Comparison of ENCODE assay signal across 8 mouse cellular contexts in the genomic region with DNA sequence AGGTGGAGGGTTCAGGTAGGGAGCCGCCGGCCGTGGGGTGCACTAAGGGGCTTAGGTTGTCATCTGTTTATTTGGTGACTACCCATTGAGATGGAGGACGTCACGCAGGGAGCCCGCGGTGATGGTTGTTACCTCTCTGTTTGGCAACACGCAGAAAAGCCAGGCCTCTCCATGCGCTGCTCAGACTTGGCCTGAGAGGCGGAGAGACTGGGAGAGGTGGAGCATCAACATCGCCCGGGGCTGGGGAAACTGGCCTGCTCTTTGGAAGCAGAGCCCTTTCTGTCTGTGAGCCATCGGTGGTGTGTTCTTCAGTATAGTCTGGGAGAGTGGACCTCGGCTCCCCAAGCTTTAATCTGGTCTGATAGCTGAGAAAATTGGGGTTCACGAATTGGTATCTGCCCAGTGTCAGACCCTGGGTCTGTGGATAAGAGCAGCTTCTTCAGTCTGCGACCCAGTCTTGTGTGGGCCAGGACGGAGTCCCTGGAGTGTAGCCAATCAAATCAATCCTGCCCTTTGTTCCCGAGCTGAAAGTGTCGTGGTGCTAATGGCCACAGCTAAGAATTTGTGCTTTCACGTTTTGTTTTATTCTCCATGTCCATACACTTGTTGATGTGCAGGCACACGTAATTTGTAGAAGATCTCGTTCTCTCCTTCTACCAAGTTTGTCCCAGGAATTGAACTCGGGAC. TPM values are rescaled to one million over a fixed set of nuclear protein-coding genes. Genes with fewer than 3 reads are reported as not detected.
A peak's percentile ranks its signal among the peaks of the same experiment; 100 is the strongest.
DNase-seq lines count a peak whose midpoint lies in the region; ATAC-seq and TF ChIP-seq lines count a peak whose summit lies in the region.
"Had no signal": no experiment of that assay in that cellular context is flagged by ENCODE, and none has a peak within 500 bp of the region (broad histone marks: within the 10 kb centered on the region; RNA-seq: fewer than 3 reads in every experiment).

No protein-coding gene starts in this region.

- no peaks in the 10 kb centered on the region for H3K36me3 ChIP-seq in embryonic facial prominence, embryonic 14.5 days (ENCODE audit: control insufficient read depth, insufficient read depth, low read length)
- no peaks in the 10 kb centered on the region for H3K36me3 ChIP-seq in intestine, postnatal 0 days (ENCODE audit: control insufficient read depth, insufficient read depth)
- H3K36me3 ChIP-seq in neural tube, embryonic 15.5 days: no peaks in the 10 kb centered on the region
- H3K36me3 ChIP-seq: hindbrain, embryonic 15.5 days had no signal

- no peak for ATAC-seq in embryonic facial prominence, embryonic 14.5 days (ENCODE audit: low read depth)
- ATAC-seq in intestine, postnatal 0 days: no peak
- ATAC-seq in neural tube, embryonic 15.5 days (ENCODE audit: low FRiP score): no peak

- no peak overlapping the region for H3K4me2 ChIP-seq in embryonic facial prominence, embryonic 14.5 days (ENCODE audit: low read depth, low read length)
- H3K4me2 ChIP-seq in intestine, postnatal 0 days (replicated peaks; ENCODE audit: low read depth): peak overlapping the region; percentile 90
- 0 out of 2 replicates have a peak overlapping the region, but pooled peaks have one; percentile 57 for H3K4me2 ChIP-seq in neural tube, embryonic 15.5 days

- no peak for DNase-seq in lung, adult 2 months
- DNase-seq in lung, postnatal 14 days: no peak
- no peak for DNase-seq in embryonic facial prominence, embryonic 14.5 days (ENCODE audit: low spot score)
- DNase-seq in right cerebral cortex, adult 18-20 months: no peak
- no peak for DNase-seq in layer of hippocampus, postnatal 25 days (ENCODE audit: extremely low spot score in 1 of 2, low spot score in 1 of 2)

- peaks cover 37% of the 10 kb centered on the region for H3K27me3 ChIP-seq in embryonic facial prominence, embryonic 14.5 days (replicated peaks; ENCODE audit: control insufficient read depth, insufficient read depth, low read length)
- H3K27me3 ChIP-seq in intestine, postnatal 0 days (replicated peaks; ENCODE audit: control insufficient read depth, insufficient read depth, low read length): no peaks in the 10 kb centered on the region
- peaks cover 37% of the 10 kb centered on the region for H3K27me3 ChIP-seq in neural tube, embryonic 15.5 days (replicated peaks)

- H3K9ac ChIP-seq in embryonic facial prominence, embryonic 14.5 days (ENCODE audit: low read depth, low read length): no peak overlapping the region
- no peak overlapping the region for H3K9ac ChIP-seq in intestine, postnatal 0 days (ENCODE audit: low read depth, low read length)
- H3K9ac ChIP-seq in neural tube, embryonic 15.5 days (replicated peaks): no peak overlapping the region

- H3K4me3 ChIP-seq in lung, adult 2 months (replicated peaks; ENCODE audit: extremely low read depth, low read depth, low read length): no peak overlapping the region
- 0 out of 2 replicates have a peak overlapping the region, but pooled peaks have one; percentile 51 for H3K4me3 ChIP-seq in embryonic facial prominence, embryonic 14.5 days (ENCODE audit: low read depth, low read length)
- no peak overlapping the region for H3K4me3 ChIP-seq in intestine, postnatal 0 days (ENCODE audit: low read depth, low read length)
- H3K4me3 ChIP-seq in neural tube, embryonic 15.5 days (replicated peaks): no peak overlapping the region

- TF ChIP-seq CTCF in lung, adult 2 months (IDR thresholded peaks at IDR 0.05; ENCODE audit: insufficient read depth, low read length): no peak
- no peak for TF ChIP-seq CTCF in intestine, postnatal 0 days (IDR thresholded peaks at IDR 0.05; ENCODE audit: low read depth)

- no peaks in the 10 kb centered on the region for H3K9me3 ChIP-seq in embryonic facial prominence, embryonic 14.5 days (ENCODE audit: control insufficient read depth, low read length)
- no peaks in the 10 kb centered on the region for H3K9me3 ChIP-seq in intestine, postnatal 0 days (ENCODE audit: control insufficient read depth)
- H3K9me3 ChIP-seq in neural tube, embryonic 15.5 days (replicated peaks): no peaks in the 10 kb centered on the region
- H3K9me3 ChIP-seq: hindbrain, embryonic 15.5 days had no signal

- TF ChIP-seq POLR2A in lung, adult 2 months (IDR thresholded peaks at IDR 0.05; ENCODE audit: borderline replicate concordance, extremely low read depth, low read depth, low read length): peak; percentile 27; the same call in 1 of the 2 replicates

- no peak overlapping the region for H3K27ac ChIP-seq in embryonic facial prominence, embryonic 14.5 days (replicated peaks; ENCODE audit: low read depth, low read length)
- no peak overlapping the region for H3K27ac ChIP-seq in intestine, postnatal 0 days (ENCODE audit: low read depth, low read length)
- H3K27ac ChIP-seq in neural tube, embryonic 15.5 days (replicated peaks): no peak overlapping the region
- H3K27ac ChIP-seq: hindbrain, embryonic 15.5 days had no signal

- peaks cover 9% of the 10 kb centered on the region for H3K4me1 ChIP-seq in lung, adult 2 months (ENCODE audit: control insufficient read depth, insufficient read depth, low read length)
- no peaks in the 10 kb centered on the region for H3K4me1 ChIP-seq in embryonic facial prominence, embryonic 14.5 days (ENCODE audit: control insufficient read depth, insufficient read depth, low read length)
- peaks cover 4% of the 10 kb centered on the region; the same call in 1 of the 2 replicates for H3K4me1 ChIP-seq in intestine, postnatal 0 days (replicated peaks; ENCODE audit: control insufficient read depth, insufficient read depth, low read length)
- peaks cover 16% of the 10 kb centered on the region for H3K4me1 ChIP-seq in neural tube, embryonic 15.5 days

- 41% methylated on average over 23 of the region's 23 CpGs for WGBS in lung, adult 2 months
- 26% methylated on average over 23 of the region's 23 CpGs for WGBS in embryonic facial prominence, embryonic 14.5 days
- WGBS in intestine, postnatal 0 days: 38% methylated on average over 23 of the region's 23 CpGs
- WGBS in neural tube, embryonic 15.5 days: 23% methylated on average over 23 of the region's 23 CpGs

RNA-seq across cellular contexts. Expression of gene Cygb, which starts 41.2 kb away (rescaled TPM):
- polyA plus RNA-seq in lung, adult 2 months (2012; rRNA removed): 33.6 and 41.2 TPM in 2 replicates
- polyA plus RNA-seq in embryonic facial prominence, embryonic 14.5 days (2014; fragmentation: Nextera tagmentation; extraction: Ambion mirVana): 17.8 and 20.5 TPM in 2 replicates
- polyA plus RNA-seq in intestine, postnatal 0 days (2015; fragmentation: Nextera tagmentation; extraction: Ambion mirVana): 17.5 and 20.2 TPM in 2 replicates
- 28.7 and 31.1 TPM in 2 replicates for polyA plus RNA-seq in neural tube, embryonic 15.5 days (2015; fragmentation: Nextera tagmentation; extraction: Ambion mirVana)
- 10 to 100 TPM; 65.7 to 78.3 TPM for total RNA-seq in layer of hippocampus, postnatal 25 days (2021)

RNA-seq across cellular contexts. Expression of gene Prcd, which starts 42.0 kb away (rescaled TPM):
- polyA plus RNA-seq in lung, adult 2 months (2012; rRNA removed): 2.8 and 5.6 TPM in 2 replicates
- 0.84 and 2.3 TPM in 2 replicates for polyA plus RNA-seq in embryonic facial prominence, embryonic 14.5 days (2014; fragmentation: Nextera tagmentation; extraction: Ambion mirVana)
- polyA plus RNA-seq in intestine, postnatal 0 days (2015; fragmentation: Nextera tagmentation; extraction: Ambion mirVana): 0.84 and 1.1 TPM in 2 replicates
- 3.1 and 3.4 TPM in 2 replicates for polyA plus RNA-seq in neural tube, embryonic 15.5 days (2015; fragmentation: Nextera tagmentation; extraction: Ambion mirVana)
- 1 to 10 TPM; 6.4 to 7.0 TPM for total RNA-seq in layer of hippocampus, postnatal 25 days (2021)
